Mouse (Mus musculus) forebrain, embryonic 10.5 days (tissue): ENCODE results near the gene Rsu1. TPM values are rescaled to one million over a fixed set of nuclear protein-coding genes. Genes with fewer than 3 reads are reported as not detected.

Experiments
- DNase-seq: peaks from one replicate; pipeline ENCODE4 v3.0.0-alpha.2; 2017; ENCODE audit warnings: low spot score; ENCODE audit errors: extremely low spot score
- H3K27ac ChIP-seq: fragments of 300-500 bp; sonication (generic); 2 replicates; pipeline ENCODE4 v1.5.1; 2016; ENCODE audit warnings: mild to moderate bottlenecking
- H3K27me3 ChIP-seq: fragments of 300-500 bp; sonication (generic); 2 replicates; pipeline ENCODE4 v1.6.1; 2016; ENCODE audit warnings: mild to moderate bottlenecking; ENCODE audit not compliant: poor library complexity, severe bottlenecking
- H3K36me3 ChIP-seq: fragments of 300-500 bp; sonication (generic); replicated peaks from 2 replicates; pipeline ENCODE4 v1.6.1; 2016; ENCODE audit warnings: mild to moderate bottlenecking, moderate library complexity
- H3K4me1 ChIP-seq: fragments of 300-500 bp; sonication (generic); 2 replicates; pipeline ENCODE4 v1.6.1; 2016
- H3K4me3 ChIP-seq: fragments of 300-500 bp; sonication (generic); 2 replicates; pipeline ENCODE4 v1.5.1; 2016; ENCODE audit warnings: mild to moderate bottlenecking, moderate library complexity
- H3K9me3 ChIP-seq: fragments of 300-500 bp; sonication (generic); 2 replicates; pipeline ENCODE4 v1.6.1; 2016; ENCODE audit warnings: mild to moderate bottlenecking, moderate library complexity
- WGBS: fragments of 180-500 bp; shearing (Covaris S2); methylation state at CpG from one replicate; pipeline ENCODE4 v1.1.7; 2016; 5-methylcytosine and 5-hydroxymethylcytosine counted together
- polyA plus RNA-seq: library from polyadenylated mRNA; unstranded; fragments of >200 nt; fragmentation: Nextera tagmentation; extraction: Ambion mirVana; gene quantifications from 2 replicates; pipeline ENCODE4 v1.2.1, GENCODE M21; 2016

Gene Rsu1
- polyA plus RNA-seq, 1 experiment from 2014 or later, result 62.0 TPM

GRCm38 (mm10) chr2:13080476-13080875, 190.7 kb downstream of the Rsu1 start:
- Histone ChIP-seq H3K27me3 (no peaks in the 10 kb centered on the region), H3K4me3 (no peak overlapping the region), H3K4me1 (peaks cover 16% of the 10 kb centered on the region), H3K9me3 (no peaks in the 10 kb centered on the region), H3K36me3 (no peaks in the 10 kb centered on the region), H3K27ac (no peak overlapping the region)
- no peak for DNase-seq
- WGBS, result 71% methylated on average over 2 of the region's 2 CpGs

- Histone ChIP-seq H3K9me3 (no peaks in the 10 kb centered on the region), H3K36me3 (no peaks in the 10 kb centered on the region), H3K4me3 (no peak overlapping the region), H3K4me1 (peaks cover 7% of the 10 kb centered on the region), H3K27me3 (no peaks in the 10 kb centered on the region), H3K27ac (no peak overlapping the region)
- DNase-seq, result no peak
Measured at GRCm38 (mm10) chr2:13072243-13072642, 199.0 kb downstream of the Rsu1 start.

- H3K27me3 ChIP-seq, result no peaks in the 10 kb centered on the region
- WGBS, result 91% methylated on average over 5 of the region's 5 CpGs
- no peaks in the 10 kb centered on the region for H3K36me3 ChIP-seq
- no peak overlapping the region for H3K4me3 ChIP-seq
- no peak overlapping the region for H3K27ac ChIP-seq
- no peaks in the 10 kb centered on the region for H3K4me1 ChIP-seq
- no peak for DNase-seq
- H3K9me3 ChIP-seq, result no peaks in the 10 kb centered on the region
Measured at GRCm38 (mm10) chr2:13060426-13061170, 210.6 kb downstream of the Rsu1 start.

- no peak for DNase-seq
- Histone ChIP-seq H3K4me3 (no peak overlapping the region), H3K9me3 (no peaks in the 10 kb centered on the region), H3K4me1 (peaks cover 3% of the 10 kb centered on the region; the same call in 1 of the 2 replicates), H3K27me3 (no peaks in the 10 kb centered on the region), H3K27ac (no peak overlapping the region), H3K36me3 (no peaks in the 10 kb centered on the region)
- WGBS, result 92% methylated on average over 6 of the region's 6 CpGs
Measured at GRCm38 (mm10) chr2:13048649-13049048, 222.6 kb downstream of the Rsu1 start.

- no peak for DNase-seq
- Histone ChIP-seq H3K27me3 (no peaks in the 10 kb centered on the region), H3K36me3 (no peaks in the 10 kb centered on the region), H3K9me3 (no peaks in the 10 kb centered on the region), H3K27ac (no peak overlapping the region), H3K4me1 (no peaks in the 10 kb centered on the region), H3K4me3 (no peak overlapping the region)
- 90% methylated on average over 4 of the region's 4 CpGs for WGBS
Measured at GRCm38 (mm10) chr2:13044555-13044954, 226.7 kb downstream of the Rsu1 start.

GRCm38 (mm10) chr2:13039785-13040184, 231.4 kb downstream of the Rsu1 start:
- Histone ChIP-seq H3K4me3 (no peak overlapping the region), H3K4me1 (no peaks in the 10 kb centered on the region), H3K27me3 (no peaks in the 10 kb centered on the region), H3K27ac (no peak overlapping the region), H3K36me3 (no peaks in the 10 kb centered on the region), H3K9me3 (no peaks in the 10 kb centered on the region)
- 93% methylated on average over 4 of the region's 4 CpGs for WGBS
- no peak for DNase-seq

GRCm38 (mm10) chr2:13038772-13039171, 232.4 kb downstream of the Rsu1 start:
- Histone ChIP-seq H3K9me3 (no peaks in the 10 kb centered on the region), H3K36me3 (no peaks in the 10 kb centered on the region), H3K27me3 (no peaks in the 10 kb centered on the region), H3K4me1 (no peaks in the 10 kb centered on the region), H3K4me3 (no peak overlapping the region), H3K27ac (no peak overlapping the region)
- DNase-seq, result no peak
- 77% methylated on average over 3 of the region's 3 CpGs for WGBS

Other genes starting within 250 kb of the Rsu1 start
- gene Cubn, start 220.4 kb upstream of the Rsu1 start, polyA plus RNA-seq, result 0.23 and 0.40 TPM in 2 replicates